Mouse (Mus musculus) macrophage (primary cell): ENCODE measurements around the gene Rin2. TPM values are rescaled to one million over a fixed set of nuclear protein-coding genes. Genes with fewer than 3 reads are reported as not detected.
A peak's percentile ranks its signal among the peaks of the same experiment; 100 is the strongest.

Source experiments
- H3K27ac ChIP-seq: fragments of 350-480 bp; formaldehyde crosslinking; 2 replicates; pipeline ENCODE4 v1.9.0; 2021
- H3K36me3 ChIP-seq: fragments of 350-480 bp; formaldehyde crosslinking; 2 replicates; pipeline ENCODE4 v1.9.0; 2021; ENCODE audit errors: inconsistent target
- H3K4me3 ChIP-seq: fragments of 350-480 bp; formaldehyde crosslinking; 2 replicates; pipeline ENCODE4 v1.9.0; 2021; ENCODE audit errors: inconsistent target
- H3K79me2 ChIP-seq: fragments of 350-480 bp; formaldehyde crosslinking; 2 replicates; pipeline ENCODE4 v1.9.0; 2021; ENCODE audit errors: inconsistent target
- whole genome bisulfite sequencing: methylation state at CpG from one replicate; pipeline ENCODE4 v1.1.7; 2026; ENCODE audit warnings: inconsistent platforms; ENCODE audit not compliant: missing documents; 5-methylcytosine and 5-hydroxymethylcytosine counted together
- polyA plus RNA-seq: library from polyadenylated mRNA; stranded (reverse); fragments of 250-400 nt; gene quantifications from 3 replicates; pipeline ENCODE4 v1.2.4, GENCODE M21; 2018; ENCODE audit warnings: inconsistent platforms

Gene Rin2
- polyA plus RNA-seq, 1 experiment from 2014 or later: 29.2 TPM

DNA sequence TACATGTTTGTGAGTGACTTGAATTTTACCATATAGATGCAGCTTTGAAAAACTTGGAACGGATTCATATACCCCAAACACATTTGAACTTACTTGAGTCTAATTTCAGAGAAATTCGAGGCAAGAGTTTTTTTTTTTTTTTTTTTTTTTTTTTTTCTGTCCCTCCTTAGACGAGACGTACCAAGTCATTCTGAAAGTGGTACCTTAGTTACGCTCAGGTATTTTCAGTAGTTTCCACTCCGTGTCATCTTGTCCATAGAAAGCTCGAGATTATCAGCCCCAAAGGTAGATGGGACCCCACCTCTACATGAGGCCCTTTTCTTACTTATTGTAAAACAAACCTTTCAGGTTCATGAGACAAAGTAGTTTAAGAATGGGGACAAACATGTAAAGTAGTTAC is 55.9 kb downstream of the Rin2 start:
- H3K27ac ChIP-seq: no peak overlapping the region
- H3K36me3 ChIP-seq: no peaks in the 10 kb centered on the region
- no peak overlapping the region for H3K4me3 ChIP-seq
- H3K79me2 ChIP-seq: no peaks in the 10 kb centered on the region
- 89% methylated on average over 7 of the region's 7 CpGs for WGBS

DNA sequence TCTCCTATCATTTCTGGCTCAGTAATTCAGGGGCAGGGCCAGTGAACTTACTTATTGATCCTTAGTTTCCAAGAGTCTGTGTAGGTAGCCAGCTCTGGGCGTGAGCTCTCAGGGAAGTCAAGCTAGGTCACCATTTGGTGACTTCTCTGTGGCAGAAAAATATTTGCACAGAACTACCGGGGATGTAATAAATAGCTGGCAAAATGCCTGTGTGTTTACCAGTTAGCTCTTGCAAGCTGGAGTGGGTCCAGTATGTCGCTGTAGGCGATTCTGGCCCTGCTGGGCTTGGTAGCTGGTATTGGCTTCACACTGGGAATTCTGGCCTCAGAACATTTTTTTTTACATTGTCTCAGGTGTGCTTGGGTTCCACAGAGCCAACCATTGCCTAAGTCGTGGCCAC is 60.1 kb downstream of the Rin2 start:
- Histone ChIP-seq H3K27ac (no peak overlapping the region), H3K4me3 (no peak overlapping the region), H3K79me2 (no peaks in the 10 kb centered on the region), H3K36me3 (no peaks in the 10 kb centered on the region)
- 96% methylated on average over 5 of the region's 5 CpGs for WGBS

DNA sequence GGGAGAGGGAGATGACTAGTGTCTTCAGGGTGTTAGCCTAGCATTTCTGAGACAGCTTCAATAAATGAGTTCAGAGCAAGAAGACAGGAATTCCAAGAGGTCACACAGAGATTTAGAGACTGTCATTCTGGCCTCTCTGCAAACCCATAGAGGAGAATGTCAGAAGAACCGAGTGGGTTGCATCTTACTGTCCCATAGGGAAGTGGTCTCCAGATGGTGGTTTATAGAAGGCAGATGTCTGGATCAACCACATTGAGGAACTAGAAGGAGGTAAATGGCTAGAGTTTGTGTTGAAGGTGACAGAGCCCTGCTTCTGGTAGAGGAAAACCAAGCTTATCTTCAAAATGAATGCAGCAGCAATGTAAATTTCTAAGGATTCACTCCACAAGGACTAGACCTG is 61.5 kb downstream of the Rin2 start:
- Histone ChIP-seq H3K4me3 (no peak overlapping the region), H3K79me2 (no peaks in the 10 kb centered on the region), H3K27ac (no peak overlapping the region), H3K36me3 (no peaks in the 10 kb centered on the region)
- 7% methylated on average over 1 of the region's 1 CpGs for WGBS

DNA sequence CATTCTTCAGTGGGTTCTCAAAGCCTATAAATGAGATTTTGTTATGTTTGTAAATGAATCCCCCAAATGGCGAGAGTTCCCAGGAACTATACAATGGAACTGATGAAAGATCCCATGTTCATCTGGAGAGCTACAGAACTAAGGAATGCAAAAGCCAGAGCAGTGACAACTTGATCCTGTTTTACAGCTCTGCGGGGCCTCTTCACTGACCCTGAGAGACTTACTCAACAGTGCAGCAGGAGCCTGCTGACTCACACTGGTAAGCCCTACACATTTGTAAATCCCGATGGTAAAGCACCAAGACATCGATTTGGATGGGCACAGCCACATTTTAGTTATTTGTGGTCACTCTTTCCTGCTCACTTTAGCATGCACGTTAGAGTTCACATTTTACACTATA is 62.2 kb downstream of the Rin2 start:
- H3K4me3 ChIP-seq: no peak overlapping the region
- no peaks in the 10 kb centered on the region for H3K79me2 ChIP-seq
- WGBS: 24% methylated on average over 5 of the region's 5 CpGs
- no peaks in the 10 kb centered on the region for H3K36me3 ChIP-seq
- no peak overlapping the region for H3K27ac ChIP-seq

DNA sequence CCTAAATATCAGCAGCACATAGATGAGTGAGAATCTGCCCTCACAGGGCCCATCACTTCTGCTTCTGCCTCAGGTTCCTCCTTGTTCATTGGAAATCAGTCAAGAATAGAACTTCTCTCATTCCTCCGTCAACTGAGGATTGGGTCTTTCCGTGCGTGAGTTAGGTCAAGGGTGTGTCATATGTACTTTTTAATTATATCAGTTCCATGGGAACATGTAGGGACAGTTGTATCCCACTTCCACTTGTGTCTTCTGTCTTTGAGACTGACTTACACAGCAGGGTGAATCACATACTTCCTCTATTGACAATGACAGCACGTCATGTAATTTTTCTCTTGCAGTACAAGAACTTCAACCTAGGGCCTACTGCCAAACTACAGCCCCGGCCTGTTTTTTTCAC is 65.7 kb downstream of the Rin2 start:
- 21% methylated on average over 5 of the region's 5 CpGs for WGBS
- H3K36me3 ChIP-seq: no peaks in the 10 kb centered on the region
- peak overlapping the region; percentile 63 for H3K27ac ChIP-seq
- no peaks in the 10 kb centered on the region for H3K79me2 ChIP-seq
- no peak overlapping the region for H3K4me3 ChIP-seq

DNA sequence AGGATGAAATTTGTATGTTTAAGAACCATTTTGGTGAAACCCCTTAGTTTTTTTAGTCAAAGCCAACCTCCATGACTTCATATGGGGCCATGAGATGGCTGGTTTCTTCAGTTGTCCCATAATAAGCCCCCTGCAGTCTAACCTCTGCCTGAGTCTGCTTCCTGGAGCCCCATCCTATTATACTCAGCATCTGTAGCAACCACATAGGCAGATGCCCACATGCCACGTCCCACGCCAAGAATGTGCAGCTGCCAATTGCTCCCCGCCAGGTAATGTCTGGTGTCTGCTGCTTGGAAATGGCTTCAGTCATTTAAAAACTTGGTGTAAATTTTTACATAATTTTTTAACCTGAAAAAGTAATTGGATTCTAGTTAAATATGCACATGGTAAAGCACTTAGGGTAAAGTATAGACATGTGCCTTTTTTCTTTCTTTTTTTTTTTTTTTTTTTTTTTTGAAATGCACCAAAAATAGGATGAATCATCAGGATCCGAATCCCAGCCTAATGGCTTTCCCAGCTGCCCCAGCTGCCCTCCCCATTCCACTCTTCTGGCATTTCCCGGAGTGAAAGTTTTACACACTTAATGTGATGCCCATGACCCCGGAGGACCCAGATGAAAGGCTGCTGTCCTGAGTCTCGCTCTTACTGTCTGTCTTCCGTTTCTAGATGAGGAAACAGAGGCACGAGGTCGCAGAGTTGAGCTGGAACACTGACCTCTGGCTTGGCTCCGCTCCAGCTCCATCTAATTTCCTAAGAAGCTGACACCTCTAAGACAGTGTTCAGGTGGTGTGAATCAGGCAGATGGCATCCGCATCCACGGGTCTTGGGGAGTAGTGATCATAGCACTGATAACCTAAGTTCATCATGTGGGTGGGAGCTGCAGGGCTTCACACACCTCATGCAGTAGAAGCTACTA is 68.0 kb downstream of the Rin2 start:
- WGBS: 94% methylated on average over 13 of the region's 13 CpGs
- H3K4me3 ChIP-seq: no peak overlapping the region
- H3K79me2 ChIP-seq: no peaks in the 10 kb centered on the region
- no peaks in the 10 kb centered on the region for H3K36me3 ChIP-seq
- no peak overlapping the region for H3K27ac ChIP-seq

DNA sequence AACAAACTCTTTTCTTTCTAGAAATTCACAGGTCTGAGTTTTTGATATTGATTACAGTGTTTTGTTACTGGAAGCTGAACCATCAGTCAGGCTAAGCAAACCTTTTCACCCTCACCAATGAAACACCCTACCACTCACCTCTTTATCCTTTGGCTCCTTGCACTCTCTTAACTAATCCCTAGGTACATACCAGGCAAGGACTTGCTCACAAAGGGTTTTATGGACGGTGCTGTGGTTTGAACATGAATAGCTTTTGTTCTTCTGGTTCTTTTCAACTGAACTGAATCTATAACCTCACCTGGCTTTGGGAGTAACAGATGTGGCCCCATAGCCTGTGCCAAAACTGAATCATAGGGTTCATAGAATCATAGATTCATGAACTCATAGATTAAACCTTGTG is 71.4 kb downstream of the Rin2 start:
- Histone ChIP-seq H3K27ac (no peak overlapping the region), H3K4me3 (no peak overlapping the region), H3K36me3 (no peaks in the 10 kb centered on the region), H3K79me2 (no peaks in the 10 kb centered on the region)
- 88% methylated on average over 1 of the region's 1 CpGs for WGBS

DNA sequence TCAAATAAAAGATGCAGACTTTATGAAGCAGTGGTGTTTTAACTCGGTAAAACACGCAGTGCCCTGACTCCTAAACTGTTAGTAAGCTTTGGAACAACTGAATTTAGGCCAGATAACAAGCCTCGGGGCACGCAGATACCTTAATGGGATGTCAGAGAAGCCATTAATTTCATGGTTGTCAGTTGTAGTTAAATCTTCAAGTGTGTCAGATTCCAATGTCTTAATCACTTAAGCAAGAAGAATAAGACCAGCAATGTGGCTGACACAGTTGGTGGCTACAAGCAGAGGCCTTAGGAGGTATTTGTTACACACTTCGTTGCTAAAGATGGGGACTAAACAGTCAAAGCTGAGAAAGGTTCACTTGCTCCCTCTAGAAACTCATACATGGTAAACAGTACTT is 74.6 kb downstream of the Rin2 start:
- H3K36me3 ChIP-seq: no peaks in the 10 kb centered on the region
- H3K79me2 ChIP-seq: no peaks in the 10 kb centered on the region
- WGBS: 93% methylated on average over 5 of the region's 5 CpGs
- H3K27ac ChIP-seq: no peak overlapping the region
- H3K4me3 ChIP-seq: no peak overlapping the region

DNA sequence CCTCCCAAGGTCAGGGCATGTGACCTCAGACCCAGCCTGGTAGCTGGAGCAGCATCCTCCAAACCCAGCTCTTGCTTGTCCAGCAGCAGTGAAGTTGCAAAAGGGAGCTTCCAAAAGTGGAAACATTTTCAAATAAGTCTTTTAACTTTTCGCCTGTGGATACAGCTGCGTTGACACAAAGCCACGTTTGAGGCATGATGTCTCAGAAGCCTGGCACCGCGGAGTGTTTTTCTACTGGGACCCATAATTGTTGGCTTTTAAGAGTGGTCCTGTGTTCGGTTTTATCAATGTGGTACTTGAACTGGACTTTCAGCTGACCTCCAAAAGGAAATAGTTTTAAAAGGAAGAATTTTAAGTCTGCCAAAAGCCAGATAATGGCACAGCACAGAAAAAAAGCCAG is 77.6 kb downstream of the Rin2 start:
- Histone ChIP-seq H3K4me3 (no peak overlapping the region), H3K79me2 (no peaks in the 10 kb centered on the region), H3K27ac (no peak overlapping the region), H3K36me3 (no peaks in the 10 kb centered on the region)
- 100% methylated on average over 6 of the region's 6 CpGs for WGBS

DNA sequence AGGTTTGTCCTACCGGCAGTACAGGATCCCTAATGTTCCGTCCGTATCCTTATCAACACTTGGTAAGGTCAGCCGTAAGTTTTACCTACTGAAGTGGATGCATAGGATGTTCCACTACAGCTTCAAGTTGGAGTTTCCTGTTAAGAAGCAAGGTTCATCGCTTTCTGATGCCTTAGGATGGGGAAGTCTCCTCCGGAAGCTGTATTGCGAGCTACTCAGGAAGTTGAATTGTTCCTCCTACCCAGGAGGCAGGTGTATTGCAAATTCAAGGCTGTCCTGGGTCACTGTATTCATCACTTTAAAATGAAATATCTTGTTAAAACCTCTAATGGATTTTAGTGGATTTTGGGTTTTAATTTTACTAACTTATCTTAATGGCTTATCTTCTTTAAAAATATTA is 79.0 kb downstream of the Rin2 start:
- 9% methylated on average over 7 of the region's 7 CpGs for WGBS
- no peak overlapping the region for H3K27ac ChIP-seq

DNA sequence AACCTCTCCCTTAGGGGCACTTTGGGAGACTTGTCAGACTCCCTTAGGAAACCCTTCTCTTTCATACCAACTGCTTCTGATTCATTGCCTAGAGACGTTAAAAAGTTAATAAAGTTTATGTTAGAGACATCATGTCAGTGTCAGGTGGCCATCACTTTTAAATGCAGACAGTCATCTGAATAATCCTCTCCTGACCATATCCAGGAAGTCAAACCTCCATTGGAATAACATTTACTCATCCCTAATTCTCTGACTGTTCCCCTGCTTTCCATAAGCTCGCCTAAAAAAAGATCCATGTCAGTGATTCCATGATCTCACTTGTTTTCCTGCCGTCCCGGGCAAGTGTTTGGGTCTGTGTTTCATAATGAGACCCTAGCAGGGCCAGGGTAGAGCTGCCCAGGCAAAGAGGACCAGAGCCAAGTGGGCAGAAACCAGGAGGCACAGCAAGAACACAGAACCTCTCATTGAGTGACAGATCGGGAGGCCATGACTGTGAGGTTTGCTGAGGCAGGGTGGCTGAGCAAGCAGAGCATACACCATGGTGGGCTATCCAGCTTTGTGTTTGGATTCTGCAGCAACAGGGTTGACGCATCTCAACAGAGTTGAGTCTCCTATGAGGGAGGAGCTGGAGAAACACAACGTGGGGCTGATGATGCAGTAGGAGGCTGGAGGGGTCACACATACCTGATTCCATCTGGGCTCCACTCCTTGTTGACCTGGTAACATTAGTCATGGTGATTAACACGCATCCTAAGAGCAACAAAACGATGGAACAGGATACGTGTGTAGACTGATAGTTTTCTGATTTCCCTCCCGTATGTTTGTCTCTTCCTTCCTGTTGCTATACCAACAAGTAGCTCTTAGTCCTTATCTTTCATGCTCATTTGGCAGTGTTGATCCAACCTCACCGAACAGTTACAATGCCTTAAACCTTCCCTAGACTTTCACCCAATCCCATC is 81.1 kb downstream of the Rin2 start:
- 94% methylated on average over 12 of the region's 12 CpGs for WGBS
- Histone ChIP-seq H3K79me2 (no peaks in the 10 kb centered on the region), H3K36me3 (no peaks in the 10 kb centered on the region), H3K27ac (no peak overlapping the region), H3K4me3 (no peak overlapping the region)

More for the DNA sequence above, 79.0 kb downstream of the Rin2 start:
- Histone ChIP-seq H3K79me2 (no peaks in the 10 kb centered on the region), H3K4me3 (no peak overlapping the region), H3K36me3 (no peaks in the 10 kb centered on the region)

DNA sequence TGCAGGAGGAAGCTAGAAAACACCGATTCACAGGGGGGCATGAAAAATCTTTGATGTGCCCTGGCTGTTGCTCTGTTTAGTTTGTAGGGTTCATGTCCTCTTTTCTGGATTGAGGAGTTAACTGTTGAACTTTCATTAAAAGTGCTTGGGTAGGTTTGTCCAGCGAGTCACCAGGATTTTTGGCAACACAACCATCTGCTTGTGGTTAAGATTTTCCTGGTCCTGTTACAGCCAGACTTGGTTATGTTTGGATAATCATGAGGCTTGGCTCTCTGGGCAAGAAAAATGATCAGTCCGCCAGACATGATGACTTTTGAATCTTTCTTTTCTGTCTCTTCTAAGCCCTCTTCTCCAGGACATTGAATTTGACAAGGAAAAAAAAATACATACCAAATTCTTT is 85.1 kb downstream of the Rin2 start:
- H3K27ac ChIP-seq: no peak overlapping the region
- WGBS: 86% methylated on average over 3 of the region's 3 CpGs
- no peaks in the 10 kb centered on the region for H3K36me3 ChIP-seq
- no peak overlapping the region for H3K4me3 ChIP-seq
- H3K79me2 ChIP-seq: no peaks in the 10 kb centered on the region

DNA sequence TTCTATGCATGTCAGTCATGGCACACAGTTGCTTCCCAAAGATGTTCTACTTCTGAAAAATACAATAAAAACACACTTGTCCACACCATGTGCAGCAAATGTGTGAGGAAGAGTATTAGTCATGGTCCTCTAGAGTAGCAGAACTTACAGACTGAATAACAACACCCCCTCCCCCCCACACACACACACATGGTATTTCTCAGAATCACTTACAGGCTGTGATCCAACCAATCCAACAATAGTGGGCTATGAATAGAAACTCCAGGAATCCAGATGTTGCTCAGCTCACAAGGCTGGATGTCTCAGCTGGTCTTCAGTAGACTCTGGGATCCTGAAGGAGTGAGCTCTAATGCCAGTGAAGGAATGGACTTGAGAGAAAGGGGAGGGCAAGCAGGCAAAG is 86.4 kb downstream of the Rin2 start:
- Histone ChIP-seq H3K36me3 (no peaks in the 10 kb centered on the region), H3K4me3 (no peak overlapping the region)

DNA sequence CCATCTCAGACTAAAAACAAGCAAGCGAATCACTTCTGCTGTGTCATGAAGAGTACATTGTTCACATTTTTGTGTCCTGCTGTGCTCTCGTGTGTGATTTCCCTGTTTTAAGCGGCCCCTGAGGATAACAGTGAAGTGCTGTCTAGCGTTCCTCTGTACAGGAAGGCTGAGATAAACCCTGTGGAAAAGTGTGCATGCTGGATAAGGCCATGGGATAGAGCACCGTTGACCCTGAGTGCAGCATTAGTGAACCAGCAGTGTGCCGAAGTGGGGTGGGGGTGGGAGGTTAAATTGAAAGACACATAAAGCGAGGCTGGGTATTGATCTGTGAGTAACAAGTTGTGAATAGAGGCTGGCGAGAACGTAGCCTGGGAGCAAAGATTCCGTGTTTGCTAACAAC is 94.9 kb downstream of the Rin2 start:
- 94% methylated on average over 10 of the region's 10 CpGs for WGBS
- Histone ChIP-seq H3K4me3 (no peak overlapping the region), H3K27ac (no peak overlapping the region), H3K36me3 (no peaks in the 10 kb centered on the region), H3K79me2 (no peaks in the 10 kb centered on the region)

More for the DNA sequence above, 86.4 kb downstream of the Rin2 start:
- H3K79me2 ChIP-seq: no peaks in the 10 kb centered on the region
- no peak overlapping the region for H3K27ac ChIP-seq
